Mouse (Mus musculus) stomach, postnatal 0 days (tissue): Measurements from ENCODE around the gene Col25a1. TPM values are rescaled to one million over a fixed set of nuclear protein-coding genes. Genes with fewer than 3 reads are reported as not detected.
A peak's percentile ranks its signal among the peaks of the same experiment; 100 is the strongest.

Experiments used
- ATAC-seq: fragments of 200-750 bp; cut with Nextera tagmentation; 2 replicates; pipeline ENCODE4 v1.8.0; 2017; ENCODE audit not compliant: low FRiP score, low TSS enrichment
- DNase-seq: peaks from one replicate; pipeline ENCODE4 v3.0.0-alpha.2; 2016; ENCODE audit warnings: low spot score
- H3K27ac ChIP-seq: fragments of 300-500 bp; sonication (generic); replicated peaks from 2 replicates; pipeline ENCODE4 v1.5.1; 2014; ENCODE audit warnings: mild to moderate bottlenecking, control low read depth
- H3K27me3 ChIP-seq: fragments of 300-500 bp; sonication (generic); 2 replicates; pipeline ENCODE4 v1.6.1; 2014; ENCODE audit warnings: low read length; ENCODE audit not compliant: control insufficient read depth, insufficient read depth
- H3K36me3 ChIP-seq: fragments of 300-500 bp; sonication (generic); 2 replicates; pipeline ENCODE4 v1.6.1; 2014; ENCODE audit warnings: low read length, mixed read lengths; ENCODE audit not compliant: control insufficient read depth, insufficient read depth
- H3K4me1 ChIP-seq: fragments of 300-500 bp; sonication (generic); replicated peaks from 2 replicates; pipeline ENCODE4 v1.6.1; 2014; ENCODE audit warnings: antibody characterized with exemption; ENCODE audit not compliant: control insufficient read depth, insufficient read depth
- H3K4me2 ChIP-seq: fragments of 300-500 bp; sonication (generic); replicated peaks from 2 replicates; pipeline ENCODE4 v1.6.1; 2014; ENCODE audit warnings: low read depth, mild to moderate bottlenecking, control low read depth, moderate library complexity
- H3K4me3 ChIP-seq: fragments of 300-500 bp; sonication (generic); 2 replicates; pipeline ENCODE4 v1.5.1; 2014; ENCODE audit warnings: low read depth, low read length, control low read depth
- H3K9ac ChIP-seq: fragments of 300-500 bp; sonication (generic); 2 replicates; pipeline ENCODE4 v1.6.1; 2014; ENCODE audit warnings: mild to moderate bottlenecking, low read length, control low read depth, mixed read lengths
- H3K9me3 ChIP-seq: fragments of 300-500 bp; sonication (generic); 2 replicates; pipeline ENCODE4 v1.6.1; 2016; ENCODE audit warnings: low read length; ENCODE audit not compliant: control insufficient read depth
- CTCF ChIP-seq: IDR thresholded peaks from 2 replicates; pipeline ENCODE4 v1.5.1; 2016; ENCODE audit warnings: antibody characterized with exemption, low read depth, mild to moderate bottlenecking, moderate library complexity
- EP300 ChIP-seq: optimal IDR thresholded peaks from 2 replicates; pipeline ENCODE3; 2016; ENCODE audit warnings: antibody characterized with exemption
- WGBS: fragments of 180-500 bp; shearing (Covaris S2); extraction: QIAGEN DNeasy Blood & Tissue Kit; methylation state at CpG from one replicate; pipeline ENCODE4 v1.1.7; 2014; 5-methylcytosine and 5-hydroxymethylcytosine counted together
- polyA plus RNA-seq: library from polyadenylated mRNA; unstranded; fragments of >200 nt; fragmentation: Nextera tagmentation; extraction: Ambion mirVana; gene quantifications from 2 replicates; pipeline ENCODE4 v1.2.1, GENCODE M21; 2015

The Col25a1 gene
- polyA plus RNA-seq, 1 experiment from 2014 or later: 1.3 TPM

GRCm38 (mm10) chr3:130541541-130541940, 410.2 kb downstream of the Col25a1 start:
- DNase-seq: no peak
- no peak for ATAC-seq

DNA sequence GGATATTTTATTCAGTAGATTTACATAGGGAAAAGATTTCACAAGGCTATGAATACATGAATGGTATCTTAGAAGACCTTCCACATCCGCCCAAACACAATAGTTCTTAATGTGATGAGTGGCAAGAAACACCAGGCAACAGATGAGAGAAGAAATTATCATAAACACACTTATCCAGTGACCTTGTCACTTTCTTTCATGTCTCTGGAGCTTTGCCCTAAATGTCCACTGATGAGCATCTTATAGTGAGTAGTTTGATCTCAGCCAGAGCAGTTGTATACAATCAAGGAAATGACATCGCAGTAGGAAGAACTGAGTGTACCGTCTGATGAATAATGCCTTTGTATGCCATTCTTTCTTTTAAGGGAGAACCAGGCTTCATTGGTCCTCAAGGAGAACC, 414.7 kb downstream of the Col25a1 start:
- Histone ChIP-seq H3K4me3 (no peak overlapping the region), H3K27ac (no peak overlapping the region), H3K4me1 (no peaks in the 10 kb centered on the region), H3K9me3 (no peaks in the 10 kb centered on the region), H3K4me2 (no peak overlapping the region), H3K36me3 (no peaks in the 10 kb centered on the region), H3K9ac (no peak overlapping the region), H3K27me3 (no peaks in the 10 kb centered on the region)
- WGBS: 84% methylated on average over 3 of the region's 3 CpGs
- no peak for ATAC-seq
- no peak for TF ChIP-seq CTCF
- no peak for TF ChIP-seq EP300
- DNase-seq: no peak

More at GRCm38 (mm10) chr3:130541541-130541940, 410.2 kb downstream of the Col25a1 start:
- Histone ChIP-seq H3K4me2 (no peak overlapping the region), H3K27ac (no peak overlapping the region), H3K4me3 (no peak overlapping the region), H3K27me3 (no peaks in the 10 kb centered on the region), H3K36me3 (no peaks in the 10 kb centered on the region), H3K9ac (no peak overlapping the region), H3K4me1 (no peaks in the 10 kb centered on the region), H3K9me3 (no peaks in the 10 kb centered on the region)
- WGBS: 56% methylated on average over 1 of the region's 1 CpGs
- TF ChIP-seq EP300 (no peak), CTCF (no peak)

- DNase-seq: no peak
- H3K36me3 ChIP-seq: no peaks in the 10 kb centered on the region
- H3K9me3 ChIP-seq: no peaks in the 10 kb centered on the region
- no peak overlapping the region for H3K4me2 ChIP-seq
- H3K4me3 ChIP-seq: no peak overlapping the region
- no peak overlapping the region for H3K27ac ChIP-seq
- TF ChIP-seq EP300: no peak
- no peak for TF ChIP-seq CTCF
- ATAC-seq: no peak
- 69% methylated on average over 7 of the region's 7 CpGs for WGBS
- H3K27me3 ChIP-seq: no peaks in the 10 kb centered on the region
- H3K4me1 ChIP-seq: no peaks in the 10 kb centered on the region
- no peak overlapping the region for H3K9ac ChIP-seq
These were observed 417.8 kb downstream of the Col25a1 start for GRCm38 (mm10) chr3:130549066-130549465.

DNA sequence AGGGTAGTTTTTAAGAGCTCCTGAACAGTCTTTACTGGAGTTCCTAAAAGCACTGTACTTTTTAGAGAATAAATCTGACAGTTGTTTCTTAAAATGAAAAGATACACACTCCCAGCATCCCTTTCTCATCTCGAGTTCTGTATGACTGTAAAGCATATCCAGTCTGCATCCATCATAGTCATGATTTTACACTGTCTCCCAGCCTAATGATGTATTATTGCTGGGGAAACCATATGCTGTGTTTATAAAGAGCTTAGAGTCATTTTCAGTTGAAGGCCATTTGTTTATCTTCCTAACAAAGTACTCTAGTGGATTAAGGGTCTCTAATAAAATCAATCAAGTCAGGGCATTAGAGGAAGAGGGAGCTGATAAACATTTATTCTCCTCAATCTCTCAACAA, 425.0 kb downstream of the Col25a1 start:
- no peak for DNase-seq
- Histone ChIP-seq H3K9ac (no peak overlapping the region), H3K36me3 (no peaks in the 10 kb centered on the region), H3K27ac (no peak overlapping the region), H3K4me1 (no peaks in the 10 kb centered on the region), H3K4me2 (no peak overlapping the region), H3K27me3 (no peaks in the 10 kb centered on the region), H3K4me3 (no peak overlapping the region), H3K9me3 (no peaks in the 10 kb centered on the region)
- TF ChIP-seq EP300 (no peak), CTCF (no peak)
- WGBS: 14% methylated on average over 1 of the region's 1 CpGs
- ATAC-seq: peak; percentile 49; the same call in 1 of the 2 replicates

DNA sequence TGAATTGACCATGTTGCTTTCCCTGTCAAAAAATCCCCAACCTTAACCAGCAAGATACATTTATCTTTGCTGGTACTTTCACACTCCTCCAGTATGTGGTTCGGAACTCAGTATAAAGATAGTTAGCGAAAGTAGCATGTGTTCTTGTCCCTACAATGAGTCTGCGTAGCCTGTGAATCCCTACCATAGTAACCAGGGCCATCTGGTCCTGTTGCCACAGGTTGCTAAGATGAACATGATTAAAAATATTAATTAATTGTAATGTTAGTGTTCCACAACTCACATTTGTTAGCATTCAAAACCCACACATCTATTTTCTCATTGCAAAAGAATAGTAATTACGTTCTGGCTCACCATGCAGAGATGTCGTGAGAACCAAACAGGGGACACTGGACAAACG, 434.3 kb downstream of the Col25a1 start:
- Histone ChIP-seq H3K4me2 (no peak overlapping the region), H3K9ac (no peak overlapping the region), H3K27me3 (no peaks in the 10 kb centered on the region), H3K9me3 (no peaks in the 10 kb centered on the region), H3K36me3 (no peaks in the 10 kb centered on the region), H3K4me1 (no peaks in the 10 kb centered on the region), H3K27ac (no peak overlapping the region), H3K4me3 (no peak overlapping the region)
- DNase-seq: no peak
- 93% methylated on average over 6 of the region's 6 CpGs for WGBS
- no peak for ATAC-seq
- TF ChIP-seq EP300 (no peak), CTCF (no peak)

DNA sequence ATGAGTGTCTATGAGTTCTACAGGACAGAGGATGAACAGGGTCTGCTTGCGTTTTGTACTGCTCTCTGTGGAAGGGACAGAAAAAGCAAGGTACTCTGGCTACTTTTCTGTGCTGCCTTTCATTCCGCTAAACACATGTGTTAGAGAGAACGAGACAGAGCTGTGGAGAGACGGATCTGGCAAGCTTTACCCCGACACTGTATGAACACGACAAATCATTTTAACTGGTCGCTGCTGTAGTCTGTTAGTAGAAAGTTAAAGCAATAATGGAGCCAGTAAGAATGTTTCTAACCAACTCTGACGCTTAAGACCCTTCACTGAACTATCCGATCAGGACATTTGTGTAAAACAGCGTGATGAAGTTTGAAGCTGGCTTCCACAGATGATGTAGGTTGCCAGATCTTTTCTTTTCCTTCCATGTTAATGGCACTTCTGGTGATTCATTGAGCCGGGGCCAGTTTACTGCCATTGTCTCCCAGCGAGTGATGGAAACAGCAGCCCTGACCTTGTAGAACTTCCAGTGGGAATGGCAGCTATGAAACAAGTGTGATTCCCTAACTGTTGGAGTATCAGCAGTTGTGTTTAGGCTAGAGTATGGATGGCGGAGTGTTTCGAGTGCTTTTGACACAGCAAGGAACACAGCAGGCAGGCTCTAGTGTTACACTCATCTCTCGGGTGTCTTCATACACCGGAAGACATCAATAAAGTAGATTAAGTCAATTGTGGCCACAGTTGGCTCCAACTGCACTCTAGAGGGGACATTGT, 437.2 kb downstream of the Col25a1 start:
- Histone ChIP-seq H3K36me3 (no peaks in the 10 kb centered on the region), H3K27ac (no peak overlapping the region), H3K27me3 (no peaks in the 10 kb centered on the region), H3K4me3 (no peak overlapping the region), H3K4me1 (no peaks in the 10 kb centered on the region), H3K4me2 (no peak overlapping the region), H3K9ac (no peak overlapping the region), H3K9me3 (no peaks in the 10 kb centered on the region)
- whole genome bisulfite sequencing: 57% methylated on average over 16 of the region's 16 CpGs
- TF ChIP-seq EP300: no peak
- TF ChIP-seq CTCF: no peak
- DNase-seq (no peak), ATAC-seq (no peak)
